Mouse (Mus musculus) embryo, embryonic 9.5 days (tissue): ENCODE measurements around the gene Grin2d.

Experiments used
- DNase-seq: peaks from one replicate; pipeline ENCODE4 v3.0.0-alpha.2; 2017; ENCODE audit errors: extremely low spot score

Gene Grin2d

DNA sequence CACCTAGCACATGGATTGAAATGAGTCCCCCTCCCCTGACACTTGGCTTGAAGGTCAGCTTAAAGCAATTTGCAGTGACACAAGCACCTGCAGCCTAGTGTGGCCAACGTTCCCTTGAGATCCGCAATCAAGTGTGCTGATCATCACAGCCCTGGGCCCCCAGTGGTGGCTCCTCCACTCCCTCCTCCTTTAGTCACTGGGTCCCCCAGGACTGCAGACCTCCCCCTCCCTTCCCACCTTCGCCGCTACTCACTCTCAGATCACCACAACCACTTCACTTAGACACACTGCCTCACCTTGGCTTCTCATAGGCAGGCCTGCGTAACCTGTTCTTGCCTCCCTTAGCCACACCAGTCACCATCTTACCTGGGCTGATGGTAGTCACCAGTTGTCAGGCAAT lies 72.2 kb downstream of the Grin2d start:
- DNase-seq: no peak

DNA sequence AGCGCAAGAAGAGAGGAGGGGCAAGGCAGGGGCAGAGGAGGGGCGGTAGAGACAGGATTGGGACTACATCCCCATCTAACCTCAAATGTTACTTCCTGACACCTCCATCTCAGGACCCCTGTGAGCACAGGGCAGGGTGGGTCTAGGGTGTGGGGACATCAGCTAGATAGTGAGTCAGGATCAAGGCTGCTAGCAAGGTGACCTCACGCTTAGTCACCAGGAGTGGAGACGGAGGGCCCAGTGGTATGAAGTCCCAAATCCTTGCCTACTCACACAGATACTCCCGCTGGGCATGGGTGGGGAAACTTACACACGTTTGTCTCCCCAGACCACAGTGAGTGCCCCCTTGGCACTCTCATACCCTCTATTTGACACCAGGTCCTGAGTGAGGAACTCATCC lies 75.6 kb downstream of the Grin2d start:
- DNase-seq: no peak

DNA sequence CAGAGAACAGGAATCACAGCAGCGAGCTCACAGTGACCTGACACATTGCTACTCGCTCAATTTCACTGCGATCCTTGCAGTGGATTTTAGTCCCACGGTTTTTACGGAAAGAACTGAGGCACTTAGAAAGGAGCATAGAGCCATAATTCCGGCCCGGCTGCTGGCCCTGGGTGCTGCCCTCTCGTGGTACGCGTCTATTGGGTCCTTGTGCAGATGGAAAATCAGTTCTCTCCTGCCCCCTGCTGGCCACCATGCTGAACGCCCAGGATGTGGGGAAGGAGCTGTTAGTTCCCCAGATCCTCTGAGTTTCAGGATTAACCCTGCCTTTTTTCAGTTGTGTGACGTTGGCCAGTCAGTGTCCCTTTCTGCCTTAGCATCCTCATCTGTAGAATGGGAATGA lies 76.8 kb downstream of the Grin2d start:
- DNase-seq: peak; percentile 88

DNA sequence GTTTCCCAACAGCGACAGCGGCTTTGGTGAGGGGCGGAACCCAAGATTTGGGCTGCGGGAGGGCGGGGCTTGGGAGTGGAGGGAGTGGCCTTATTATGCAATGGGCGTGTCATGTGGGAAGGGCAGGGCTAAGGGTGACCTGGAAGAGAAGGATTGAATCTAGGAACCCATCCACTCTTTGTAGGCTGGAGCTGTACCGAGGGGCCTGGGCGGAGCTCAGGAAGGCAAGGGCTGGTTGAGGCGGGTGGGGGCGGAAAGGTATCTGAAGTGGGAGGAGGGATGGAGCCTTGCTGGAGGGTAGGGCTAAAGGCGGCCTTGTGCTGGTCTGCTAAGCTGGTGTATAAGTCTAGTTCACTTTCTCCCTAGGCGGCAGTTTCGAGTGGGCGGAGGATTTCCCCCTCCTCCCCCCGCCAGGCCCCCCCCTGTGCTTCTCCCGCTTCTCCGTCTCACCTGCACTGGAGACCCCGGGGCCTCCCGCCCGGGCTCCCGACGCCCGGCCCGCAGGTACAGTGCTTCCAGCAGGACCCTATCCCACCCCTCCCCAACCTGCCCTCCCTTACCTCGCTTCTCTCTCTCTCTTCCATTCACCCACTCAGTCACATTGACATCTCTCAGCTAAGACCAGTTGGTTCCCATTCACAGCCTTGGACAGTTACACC lies 77.5 kb downstream of the Grin2d start:
- DNase-seq: peak; percentile 69

DNA sequence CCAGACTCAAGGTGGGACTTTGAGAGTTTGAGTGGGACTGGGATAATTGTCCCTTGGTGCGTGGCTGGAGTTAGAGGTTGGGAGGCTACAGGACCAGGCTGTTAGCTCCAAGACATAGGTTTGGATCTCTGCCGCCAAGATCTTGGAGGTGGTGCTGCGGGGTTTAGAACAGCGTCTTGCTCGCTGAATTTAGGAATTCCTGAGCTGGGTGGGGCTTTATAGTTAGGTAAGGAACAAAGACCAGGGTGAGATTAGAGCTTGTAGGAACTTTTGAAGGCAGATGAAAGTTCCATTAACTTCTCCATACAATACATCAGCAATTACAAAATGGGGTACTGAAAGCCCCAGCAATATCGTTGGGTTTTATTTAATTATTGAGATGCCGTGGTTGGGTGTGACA lies 78.2 kb downstream of the Grin2d start:
- DNase-seq: no peak

DNA sequence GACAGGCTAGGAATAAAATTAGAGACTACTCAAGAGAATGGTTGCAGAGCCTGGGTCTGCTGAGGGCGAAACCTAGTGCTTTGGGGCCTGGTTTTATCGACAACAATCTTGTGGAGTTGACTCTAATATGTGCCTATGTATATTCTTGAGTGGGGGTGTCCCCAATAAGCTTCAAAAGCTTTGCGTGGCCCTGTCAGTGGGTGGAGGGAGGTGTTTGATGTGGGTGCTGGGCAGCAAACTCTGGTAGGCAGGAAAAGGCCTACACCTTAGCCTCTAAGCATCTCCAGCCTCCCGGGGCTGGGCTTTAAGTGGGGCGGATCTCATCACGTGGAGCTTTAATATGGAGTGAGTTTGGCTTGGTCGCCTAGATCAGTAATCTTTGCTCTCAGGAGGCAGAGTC lies 79.2 kb downstream of the Grin2d start:
- no peak for DNase-seq

DNA sequence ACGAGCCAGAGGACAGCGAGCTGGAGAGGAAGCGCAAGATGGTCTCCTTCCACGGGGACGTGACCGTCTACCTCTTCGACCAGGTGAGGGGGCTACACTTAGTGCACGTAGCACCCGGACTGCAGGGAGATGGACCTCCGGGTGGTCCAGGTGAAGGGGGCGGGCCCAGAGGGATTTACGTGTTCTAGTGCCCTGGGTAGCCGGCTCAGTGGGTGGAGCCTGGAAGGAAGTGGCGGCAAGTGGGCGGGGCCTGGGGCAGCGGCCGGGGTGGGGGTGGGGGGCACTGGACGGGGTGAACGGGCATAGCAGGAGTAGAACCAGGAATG lies 79.7 kb downstream of the Grin2d start:
- no peak for DNase-seq

DNA sequence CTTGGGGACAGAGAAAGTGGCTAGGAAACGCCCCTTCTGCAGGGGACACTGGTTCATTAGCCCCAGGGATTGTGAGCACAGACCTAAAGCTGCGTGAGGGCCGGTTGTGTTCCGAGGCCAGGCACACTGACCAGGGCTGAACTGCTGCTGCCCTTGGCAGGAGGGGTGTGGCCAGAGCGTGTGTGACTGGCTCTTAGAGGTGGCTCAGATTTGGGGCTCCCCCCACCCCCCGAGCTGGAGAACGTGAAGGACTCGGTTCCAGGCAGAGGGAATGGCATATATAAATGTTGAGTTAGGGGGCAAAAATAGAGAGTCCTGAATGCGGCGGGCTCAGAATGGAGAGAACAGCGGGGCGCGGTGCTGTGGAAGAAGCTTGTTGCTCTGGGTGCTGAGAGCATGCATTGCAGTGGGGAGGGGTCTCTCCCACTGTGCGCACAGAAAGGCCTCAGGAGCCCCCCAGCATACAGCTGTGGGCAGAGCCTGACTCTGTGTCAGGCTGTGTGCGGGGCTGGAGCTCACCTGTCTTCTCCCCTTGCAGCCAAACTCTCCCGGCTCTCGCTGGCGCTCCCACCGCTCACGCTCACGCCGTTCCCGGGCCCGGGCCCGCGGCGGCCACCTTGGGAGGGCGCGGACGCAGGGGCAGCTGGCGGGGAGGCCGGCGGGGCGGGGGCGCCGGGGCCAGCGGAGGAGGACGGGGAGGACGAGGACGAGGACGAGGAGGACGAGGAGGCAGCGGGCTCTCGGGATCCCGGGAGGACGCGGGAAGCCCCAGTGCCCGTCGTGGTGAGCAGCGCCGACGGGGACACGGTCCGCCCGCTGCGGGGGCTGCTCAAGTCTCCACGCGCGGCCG lies 80.3 kb downstream of the Grin2d start:
- DNase-seq: no peak

DNA sequence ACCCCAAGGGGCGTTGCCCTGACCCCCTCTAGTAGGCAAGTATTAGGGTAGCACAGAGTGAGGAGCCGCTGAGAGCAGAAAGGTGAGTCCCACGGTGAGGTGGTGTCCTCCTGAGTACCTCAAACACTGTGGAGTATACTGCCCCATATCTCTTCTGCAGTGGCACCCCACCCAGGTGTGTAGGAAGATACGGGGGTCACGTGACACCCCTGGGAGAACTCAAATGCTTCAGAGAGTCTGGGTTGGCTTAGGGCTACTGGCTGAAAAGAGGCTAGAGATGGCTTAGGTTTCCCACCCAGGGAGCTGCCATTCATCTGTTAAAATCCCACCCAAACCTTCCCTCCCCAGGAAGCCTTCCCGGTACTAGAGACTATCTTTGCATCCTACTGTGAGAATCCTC lies 81.2 kb downstream of the Grin2d start:
- no peak for DNase-seq

DNA sequence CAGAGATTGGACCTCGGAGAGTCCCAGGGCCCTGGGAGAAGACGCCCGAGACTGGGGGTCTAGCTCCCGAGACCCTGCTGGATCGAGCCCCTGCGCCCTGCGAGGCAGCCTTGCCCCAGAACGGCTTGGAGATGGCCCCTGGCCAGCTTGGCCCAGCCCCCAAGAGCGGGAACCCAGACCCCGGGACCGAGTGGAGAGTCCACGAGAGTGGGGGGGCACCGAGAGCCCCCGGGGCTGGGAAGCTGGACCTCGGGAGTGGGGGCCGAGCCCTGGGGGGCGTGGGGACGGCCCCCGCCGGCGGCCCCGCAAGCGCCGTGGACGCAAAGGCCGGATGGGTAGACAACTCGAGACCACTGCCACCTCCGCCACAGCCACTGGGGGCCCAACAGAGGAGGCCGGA lies 83.2 kb downstream of the Grin2d start:
- no peak for DNase-seq

DNA sequence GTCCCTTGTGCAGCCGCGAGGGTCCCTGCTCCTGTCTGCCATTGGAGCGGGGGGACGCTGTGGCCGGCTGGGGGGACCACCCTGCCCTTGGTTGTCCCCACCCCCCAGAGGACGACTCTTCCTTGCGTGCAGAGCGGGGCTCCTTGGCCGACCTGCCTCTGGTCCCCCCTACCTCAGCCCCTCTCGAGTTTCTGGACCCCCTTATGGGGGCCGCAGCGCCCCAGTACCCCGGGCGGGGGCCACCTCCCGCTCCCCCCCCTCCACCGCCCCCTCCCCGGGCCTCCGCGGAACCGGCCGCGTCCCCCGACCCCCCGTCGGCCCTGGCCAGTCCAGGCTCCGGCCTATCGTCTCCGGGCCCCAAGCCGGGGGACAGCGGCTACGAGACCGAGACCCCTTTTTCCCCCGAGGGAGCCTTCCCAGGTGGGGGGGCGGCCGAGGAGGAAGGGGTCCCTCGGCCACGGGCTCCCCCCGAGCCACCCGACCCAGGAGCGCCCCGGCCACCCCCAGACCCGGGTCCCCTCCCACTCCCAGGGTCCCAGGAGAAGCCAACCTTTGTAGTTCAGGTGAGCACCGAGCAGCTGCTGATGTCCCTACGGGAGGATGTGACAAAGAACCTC lies 84.1 kb downstream of the Grin2d start:
- DNase-seq: no peak

DNA sequence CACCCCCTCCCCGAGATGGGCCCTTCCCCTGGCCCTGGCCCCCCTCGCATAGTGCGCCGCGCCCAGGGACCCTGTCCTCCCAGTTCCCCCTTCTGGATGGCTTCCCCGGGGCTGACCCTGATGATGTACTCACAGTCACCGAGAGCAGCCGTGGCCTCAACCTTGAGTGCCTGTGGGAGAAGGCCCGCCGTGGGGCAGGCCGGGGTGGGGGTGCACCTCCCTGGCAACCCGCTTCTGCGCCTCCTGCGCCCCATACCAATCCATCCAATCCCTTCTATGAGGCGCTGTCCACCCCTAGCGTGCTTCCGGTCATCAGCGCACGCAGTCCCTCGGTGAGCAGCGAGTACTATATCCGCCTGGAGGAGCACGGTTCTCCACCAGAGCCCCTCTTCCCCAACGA lies 84.9 kb downstream of the Grin2d start:
- no peak for DNase-seq

DNA sequence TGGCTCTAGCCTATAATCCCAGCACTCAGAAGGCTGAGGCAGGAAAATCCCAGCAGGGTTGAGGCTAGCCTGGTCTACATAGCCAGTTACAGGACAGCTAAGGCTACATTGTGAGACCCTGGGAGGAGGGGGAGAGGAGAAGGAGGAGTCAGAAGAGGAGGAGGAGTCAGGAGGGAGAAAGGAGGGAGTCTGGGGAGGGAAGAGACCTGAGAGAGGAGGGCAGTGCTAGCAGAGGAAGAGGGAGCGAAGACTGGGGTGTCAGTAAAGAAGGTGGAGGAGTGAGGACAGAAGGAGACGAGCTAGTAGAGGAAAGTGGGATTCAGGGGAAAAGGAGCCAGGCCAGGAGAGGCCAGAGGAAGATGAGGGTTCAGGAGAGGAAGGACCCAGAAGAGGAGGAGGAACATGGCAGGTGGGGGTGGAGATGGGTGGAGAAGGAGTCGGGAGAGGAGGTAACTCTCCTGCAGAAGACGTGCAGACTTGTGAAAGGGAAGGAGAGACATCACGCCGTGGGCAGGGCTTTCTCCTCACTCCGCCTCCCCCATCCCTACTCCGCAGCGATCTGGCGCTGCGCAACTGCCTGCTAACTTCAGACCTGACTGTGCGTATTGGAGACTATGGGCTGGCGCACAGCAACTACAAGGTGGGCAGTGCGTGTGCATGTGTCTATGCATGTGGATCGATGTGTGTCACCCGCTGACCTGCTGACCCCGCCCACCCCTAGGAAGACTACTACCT lies 86.3 kb downstream of the Grin2d start:
- DNase-seq: no peak

DNA sequence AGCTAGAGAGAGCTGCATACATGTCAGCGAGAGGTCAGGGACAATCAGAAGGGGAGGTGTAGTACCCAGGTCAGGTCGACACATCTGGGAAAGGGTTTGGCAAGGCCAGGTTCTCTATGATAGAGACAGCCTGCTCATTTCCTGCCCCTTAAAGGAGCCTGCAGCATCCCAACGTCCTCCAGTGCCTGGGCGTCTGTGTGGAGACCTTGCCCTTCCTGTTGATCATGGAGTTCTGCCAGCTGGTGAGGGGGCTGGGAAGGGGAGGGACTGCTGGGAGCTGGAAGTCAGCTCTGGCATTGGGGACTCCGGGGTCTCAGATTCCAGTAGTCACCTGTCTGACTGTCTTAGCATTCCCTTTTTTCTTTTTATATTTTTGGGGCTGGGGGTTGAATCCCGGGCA lies 87.5 kb downstream of the Grin2d start:
- no peak for DNase-seq

DNA sequence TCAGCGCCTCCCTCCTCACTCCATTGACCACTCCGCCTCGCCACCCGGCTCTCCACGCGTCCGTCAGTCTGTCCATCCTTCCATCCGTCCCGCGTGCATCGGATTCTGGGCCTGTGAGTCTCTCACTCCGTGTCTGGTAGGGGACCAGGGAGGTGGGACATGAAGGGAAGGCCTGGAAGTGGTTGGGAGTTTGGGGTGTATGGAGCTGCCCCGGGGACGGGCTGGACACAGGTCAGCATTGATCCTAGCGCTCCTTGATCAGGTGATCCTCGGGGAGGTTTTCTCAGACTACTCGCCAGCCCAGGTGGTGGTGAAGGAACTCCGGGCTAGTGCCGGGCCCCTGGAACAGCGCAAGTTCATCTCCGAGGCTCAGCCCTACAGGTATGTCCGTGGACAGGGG lies 90.5 kb downstream of the Grin2d start:
- DNase-seq: no peak

DNA sequence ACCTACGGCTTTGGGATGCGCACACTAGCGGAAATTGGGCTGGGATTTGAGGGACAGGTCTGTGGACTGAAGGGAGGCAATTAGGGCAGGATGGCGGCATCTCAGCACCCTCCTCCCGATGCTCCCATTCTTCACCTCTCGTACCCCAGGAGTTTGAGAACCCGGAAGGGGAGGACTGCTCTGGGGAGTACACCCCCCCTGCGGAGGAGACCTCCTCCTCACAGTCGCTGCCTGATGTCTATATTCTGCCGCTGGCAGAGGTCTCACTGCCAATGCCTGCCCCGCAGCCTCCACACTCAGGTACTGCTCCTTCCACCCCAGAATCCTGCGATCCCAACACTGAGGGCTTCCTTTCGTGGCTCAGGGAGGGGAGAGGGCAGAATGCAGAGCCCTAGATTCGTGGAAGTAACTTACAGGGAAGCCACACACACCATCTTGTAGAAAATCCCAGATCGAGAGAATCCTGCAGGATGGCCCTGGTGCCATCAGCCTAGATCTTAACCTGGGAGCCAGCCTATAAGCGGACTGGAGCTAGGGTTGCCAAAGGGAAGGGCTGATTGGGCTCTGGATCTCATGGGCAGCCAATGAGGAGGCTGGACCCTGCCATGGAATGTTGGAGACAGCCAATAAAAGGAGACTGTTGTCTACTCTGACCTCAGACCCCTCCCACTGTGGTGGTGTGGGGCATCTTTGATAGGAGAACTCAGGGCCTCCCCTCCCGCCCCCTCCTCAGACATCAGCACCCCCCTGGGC lies 91.3 kb downstream of the Grin2d start:
- peak; percentile 73 for DNase-seq

DNA sequence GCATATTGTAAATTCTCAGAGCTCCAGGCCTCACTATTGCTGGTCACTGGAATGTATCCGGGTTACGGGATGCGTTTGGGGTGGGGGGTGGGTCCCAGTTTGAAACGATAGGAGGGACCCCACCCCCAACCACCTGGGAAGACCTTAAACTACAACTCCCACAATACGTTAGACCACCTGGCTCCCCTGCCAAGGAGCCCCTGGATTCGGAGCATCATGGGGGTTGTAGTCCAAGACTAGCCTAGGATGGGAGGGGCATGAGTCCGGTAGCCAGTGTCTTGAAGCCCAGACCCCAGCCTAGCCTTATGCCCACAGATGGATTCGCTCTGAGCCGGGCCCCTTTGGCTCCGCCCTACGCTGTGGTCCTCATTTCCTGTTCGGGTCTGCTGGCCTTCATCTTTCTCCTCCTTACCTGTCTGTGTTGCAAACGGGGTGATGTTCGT lies 92.0 kb downstream of the Grin2d start:
- DNase-seq: peak; percentile 84

DNA sequence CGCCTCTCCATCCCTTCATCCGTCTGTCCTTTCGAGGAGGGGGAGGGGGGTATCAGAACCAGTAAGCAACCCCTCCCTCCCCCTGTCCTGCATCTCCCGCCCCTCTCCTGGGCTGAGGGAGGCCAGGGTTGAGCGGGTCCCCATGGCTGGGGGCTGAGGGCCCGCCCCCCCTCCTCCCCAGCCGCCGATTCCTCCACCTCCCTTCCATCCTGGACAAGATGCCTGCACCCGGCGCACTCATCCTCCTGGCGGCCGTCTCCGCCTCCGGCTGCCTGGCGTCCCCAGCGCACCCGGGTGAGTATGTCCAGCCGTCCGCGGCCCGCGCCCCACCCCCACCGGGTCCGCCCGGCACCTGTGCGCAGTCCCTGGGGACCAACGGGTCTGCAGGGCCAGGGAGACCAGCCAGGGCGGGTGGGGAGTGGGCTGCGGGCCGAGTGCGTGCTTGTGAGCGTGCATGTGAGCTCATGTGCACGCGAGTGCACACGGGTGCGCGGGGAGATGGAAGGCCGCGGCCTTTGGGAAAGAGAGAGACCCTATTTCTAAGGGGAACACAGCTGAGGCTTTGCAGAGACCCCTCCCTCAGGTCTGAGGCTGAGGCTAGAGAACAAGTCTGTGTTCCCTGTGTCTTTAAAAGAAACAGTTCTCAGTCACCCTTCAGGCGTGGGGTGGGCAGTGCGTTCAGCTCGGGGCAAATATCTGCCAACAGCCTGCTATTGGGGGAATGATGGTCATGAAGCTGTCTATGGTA lies 92.6 kb downstream of the Grin2d start:
- no peak for DNase-seq

DNA sequence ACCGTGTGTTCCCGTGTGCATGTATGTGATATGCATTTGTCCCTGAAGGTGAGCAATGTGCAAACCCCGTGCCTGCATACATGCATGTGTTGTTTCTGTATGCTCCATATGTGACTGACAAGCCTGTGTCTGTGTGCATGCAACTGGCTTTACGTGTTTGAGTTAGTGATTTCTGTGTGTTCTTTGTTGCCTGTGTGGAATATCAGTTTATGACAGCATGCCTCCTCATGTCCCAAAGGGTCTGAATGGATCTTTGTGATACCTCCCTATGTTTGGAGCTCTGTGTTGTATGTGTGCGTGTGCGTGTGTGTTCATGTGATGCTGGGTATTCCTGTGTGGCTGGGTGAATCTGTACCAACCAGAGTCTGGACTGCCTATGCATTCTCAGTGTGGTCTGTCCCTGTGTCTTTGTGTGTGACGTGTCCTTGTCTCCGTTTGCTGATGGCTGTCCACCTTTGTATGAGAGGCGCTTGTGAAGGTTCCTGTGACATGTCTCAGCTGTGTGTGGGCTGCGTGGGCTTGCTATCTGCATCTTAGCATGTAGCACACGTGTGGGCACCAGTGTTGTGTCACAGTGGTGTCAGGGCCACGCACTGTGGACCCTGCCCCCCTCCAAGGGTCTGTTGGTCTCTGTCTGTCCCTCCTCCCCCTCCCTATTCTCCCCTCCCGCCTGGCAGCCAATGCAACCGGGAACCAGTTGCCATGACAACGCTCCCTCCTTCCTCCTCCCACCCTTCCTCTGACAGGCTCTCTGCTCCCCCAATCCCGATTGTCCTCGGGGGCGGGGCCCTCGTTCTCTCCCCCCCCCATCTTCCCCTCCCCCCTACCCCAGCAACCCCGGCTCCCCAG lies 93.4 kb downstream of the Grin2d start, which contains the start of gene Sult2b1:
Gene Sult2b1, minus strand, starts transcription at position 146 of the 849 bp plus-strand sequence.
- peak; percentile 91 for DNase-seq
